Mouse (Mus musculus) skeletal muscle tissue, adult 2 months (tissue): ENCODE data around the gene Nsd2.
A peak's percentile ranks its signal among the peaks of the same experiment; 100 is the strongest.

Experiments used
- DNase-seq: peaks from one replicate; pipeline ENCODE4 v3.0.0-alpha.2; 2012; ENCODE audit warnings: low read depth, low spot score

The Nsd2 gene

DNA sequence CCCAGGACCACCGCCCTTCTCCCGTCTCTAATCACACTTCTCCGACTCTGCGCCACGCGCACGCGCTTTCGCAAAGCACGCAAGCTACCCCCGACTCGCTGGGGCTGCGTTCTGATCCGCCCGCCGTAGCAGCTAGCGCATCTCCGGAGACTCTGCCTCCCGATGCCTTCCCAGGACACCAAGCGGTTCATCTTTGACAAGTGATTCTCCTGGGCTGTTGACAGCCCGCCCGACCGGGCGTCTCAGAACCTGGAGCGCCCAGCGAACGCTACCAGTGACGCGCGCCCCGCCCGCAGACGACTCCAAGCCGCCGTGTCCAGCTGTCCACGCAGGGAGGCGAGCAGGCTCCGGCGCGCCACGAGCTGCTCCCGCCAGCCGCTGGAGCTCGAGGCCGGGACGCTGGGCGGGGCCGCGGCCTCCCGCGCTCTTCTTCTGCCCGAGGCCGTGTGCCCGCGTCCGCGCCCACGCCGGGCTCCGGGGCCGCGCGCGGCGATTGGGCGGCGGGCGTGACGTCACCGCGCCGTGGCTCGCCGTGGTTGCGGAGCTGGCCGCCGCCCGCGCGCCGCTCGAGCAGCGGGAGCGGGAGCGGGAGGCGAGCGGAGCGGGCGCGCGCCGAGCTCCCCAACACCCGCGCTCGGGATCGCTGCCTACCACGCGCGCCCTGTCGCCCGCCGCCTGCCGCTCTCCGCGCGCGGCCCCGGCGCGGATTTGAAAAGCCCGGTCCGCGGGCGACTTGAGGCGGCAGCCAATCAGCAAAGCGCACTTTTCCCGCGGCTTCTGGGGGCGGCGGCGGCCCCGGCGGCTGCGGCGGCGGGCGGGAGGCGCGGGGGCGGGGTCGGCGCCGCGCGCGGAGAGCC, at the start of gene Nsd2:
TSS of gene Nsd2 (plus strand) at position 850 of the 857 bp plus-strand sequence.
- peak; percentile 70 for DNase-seq

- no peak for DNase-seq
Observed at GRCm38 (mm10) chr5:33777195-33777594, 43.3 kb upstream of the Nsd2 start.

DNA sequence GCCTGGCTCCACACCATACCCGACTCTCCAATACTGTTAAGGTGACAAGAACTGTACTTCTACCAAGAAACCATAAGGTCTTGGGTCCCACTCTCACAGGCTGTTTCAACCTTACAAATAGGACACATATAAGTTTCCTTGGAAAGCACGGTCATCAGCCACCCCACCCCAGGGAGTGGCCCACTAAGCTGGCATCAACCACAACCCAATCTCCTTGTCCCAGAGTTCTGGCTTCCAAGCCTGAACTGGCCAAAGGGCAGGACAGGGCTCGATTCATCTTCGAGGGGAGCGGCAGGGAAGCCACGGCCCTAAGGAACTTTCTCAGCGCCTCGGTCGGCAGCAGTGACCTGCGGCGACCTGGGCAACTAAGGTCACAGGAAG, 38.6 kb upstream of the Nsd2 start:
- no peak for DNase-seq

- peak; percentile 92 for DNase-seq
Observed at GRCm38 (mm10) chr5:33782345-33782998, 38.1 kb upstream of the Nsd2 start, which contains the start of gene Letm1. Gene Letm1, minus strand, starts transcription at chr5:33782817.

GRCm38 (mm10) chr5:33782999-33783390, 37.5 kb upstream of the Nsd2 start:
- no peak for DNase-seq

DNA sequence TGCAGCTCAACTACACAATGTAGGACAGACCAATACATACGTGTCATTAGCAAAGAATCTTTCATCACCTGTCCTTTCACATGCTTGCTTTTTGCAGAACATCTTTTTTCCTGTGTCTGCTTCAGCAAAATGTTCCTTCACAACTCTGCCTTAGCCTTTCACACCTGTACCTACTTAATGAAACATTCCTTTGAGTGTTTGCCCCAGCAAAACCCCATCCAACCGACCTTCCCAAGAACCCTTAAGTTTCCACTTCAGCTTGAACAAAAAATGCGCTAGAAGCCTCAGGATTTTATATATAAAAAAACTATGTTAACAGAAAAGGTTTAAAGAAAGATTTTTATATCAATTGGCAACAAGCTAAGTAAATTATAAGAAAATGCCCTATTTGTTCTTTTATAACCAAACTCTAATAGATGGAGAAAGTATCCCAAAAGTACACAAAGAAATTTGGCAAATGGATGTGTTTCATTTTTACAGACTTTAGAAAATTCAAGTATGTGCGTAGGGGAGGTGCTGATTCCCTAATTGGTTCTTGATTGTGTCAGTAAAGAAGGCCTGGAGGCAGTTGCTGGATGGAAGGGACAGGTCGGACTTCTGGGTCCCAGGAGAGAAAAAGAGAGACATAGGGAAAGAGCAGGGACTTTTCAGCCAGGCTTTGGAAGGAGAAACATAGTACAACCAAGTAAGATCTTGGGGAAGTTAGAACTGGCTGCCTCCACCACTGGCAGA, 28.4 kb upstream of the Nsd2 start:
- no peak for DNase-seq

DNA sequence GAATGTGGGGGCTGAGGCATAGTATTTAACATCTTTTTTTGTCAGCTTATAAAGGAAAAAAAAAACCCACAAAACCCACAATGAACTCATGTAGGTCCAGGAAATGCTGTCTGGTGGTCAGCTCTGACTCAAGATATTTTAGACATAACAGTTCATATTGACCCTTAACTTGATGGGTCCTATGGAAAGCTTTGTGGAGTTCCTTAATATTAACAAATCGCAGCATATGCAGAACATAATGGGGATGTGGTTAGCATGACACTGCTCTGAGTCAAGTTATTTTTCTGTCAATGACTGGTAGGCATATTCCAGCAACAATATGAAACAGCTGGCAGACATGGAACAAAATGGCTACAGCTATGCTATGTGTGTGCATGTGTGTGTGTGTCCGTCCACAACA, 17.2 kb upstream of the Nsd2 start:
- DNase-seq: no peak

DNA sequence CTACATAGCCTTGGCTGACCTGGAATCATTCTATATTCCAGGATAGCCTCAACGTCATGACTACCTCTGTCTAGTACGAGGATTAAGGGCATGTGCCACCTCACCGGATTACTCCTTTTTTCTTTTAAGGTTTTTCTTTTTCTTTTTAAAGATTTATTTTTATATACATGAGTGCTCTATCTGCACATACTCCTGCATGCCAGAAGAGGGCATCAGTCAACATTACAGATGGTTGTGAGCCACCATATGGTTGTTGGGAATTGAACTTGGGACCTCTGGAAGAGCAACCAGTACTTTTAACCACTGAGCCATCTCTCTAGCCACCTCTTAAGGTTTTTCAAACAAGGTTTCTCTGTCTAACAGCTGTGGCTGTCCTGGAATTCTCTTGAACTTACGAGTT, 9.0 kb upstream of the Nsd2 start:
- DNase-seq: no peak

GRCm38 (mm10) chr5:33816008-33816725, 4.4 kb upstream of the Nsd2 start:
- no peak for DNase-seq

GRCm38 (mm10) chr5:33818104-33818503, 2.4 kb upstream of the Nsd2 start:
- DNase-seq: no peak

- DNase-seq: peak; percentile 21
Observed at GRCm38 (mm10) chr5:33819141-33819875, 1.2 kb upstream of the Nsd2 start.

- DNase-seq: no peak
Observed at GRCm38 (mm10) chr5:33820733-33821621, 452 bp downstream of the Nsd2 start.

- DNase-seq: no peak
Observed at GRCm38 (mm10) chr5:33821901-33822427, 1.4 kb downstream of the Nsd2 start.

- DNase-seq: no peak
Observed at GRCm38 (mm10) chr5:33822456-33822855, 1.9 kb downstream of the Nsd2 start.

DNA sequence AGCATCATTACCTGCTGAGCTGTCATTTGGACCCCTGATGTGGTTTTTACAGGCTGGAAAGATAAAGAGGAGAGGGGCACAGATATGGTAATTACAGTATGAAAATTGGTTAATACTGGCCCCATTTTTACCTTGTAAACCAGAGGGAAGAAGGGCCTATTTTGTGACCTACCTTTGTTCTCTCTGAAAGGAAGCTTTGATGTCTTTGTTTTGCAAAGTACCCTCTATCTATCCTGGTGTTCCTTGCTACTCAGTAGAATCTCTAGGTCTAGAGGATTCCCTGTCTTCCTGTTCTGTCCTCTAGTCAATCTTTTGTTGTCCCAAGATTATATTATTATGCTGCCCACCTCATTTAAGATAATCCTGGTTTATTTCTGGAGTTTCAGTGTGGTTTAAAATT, 5.5 kb downstream of the Nsd2 start:
- DNase-seq: no peak

DNA sequence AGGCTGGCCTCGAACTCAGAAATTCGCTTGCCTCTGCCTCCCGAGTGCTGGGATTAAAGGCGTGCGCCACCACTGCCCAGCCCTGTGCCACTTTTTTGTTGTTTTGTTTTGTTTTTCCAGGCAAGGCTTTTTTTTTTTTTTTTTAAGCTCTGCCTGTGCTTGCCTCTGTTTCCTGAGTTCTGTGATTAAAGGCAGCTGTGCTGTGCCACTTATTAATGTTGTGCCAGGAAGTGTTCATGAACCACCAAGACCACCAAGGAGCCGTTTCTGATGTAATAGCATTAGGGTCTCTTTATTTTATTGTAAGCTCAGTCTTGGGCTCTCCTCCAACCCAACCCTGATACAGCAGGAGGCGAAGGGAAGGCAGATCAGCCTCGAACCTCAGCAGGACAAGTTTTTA, 7.6 kb downstream of the Nsd2 start:
- DNase-seq: no peak

DNA sequence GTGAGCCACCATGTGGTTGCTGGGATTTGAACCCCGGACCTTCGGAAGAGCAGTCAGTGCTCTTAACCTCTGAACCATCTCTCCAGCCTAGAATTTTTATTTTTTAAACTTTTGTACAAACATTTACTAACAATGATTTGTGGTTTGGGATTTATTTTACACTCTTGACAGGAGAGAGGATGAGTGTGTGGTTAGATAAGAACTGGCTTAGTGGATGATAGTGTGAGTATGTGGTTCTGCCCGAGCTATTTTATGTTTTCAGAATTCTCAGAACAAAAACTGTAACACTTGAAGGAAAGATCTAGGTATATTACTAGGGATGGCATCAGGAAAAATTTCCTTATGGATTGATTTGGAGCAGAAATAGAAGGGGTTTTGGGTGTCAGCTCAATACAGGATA, 9.4 kb downstream of the Nsd2 start:
- DNase-seq: no peak

DNA sequence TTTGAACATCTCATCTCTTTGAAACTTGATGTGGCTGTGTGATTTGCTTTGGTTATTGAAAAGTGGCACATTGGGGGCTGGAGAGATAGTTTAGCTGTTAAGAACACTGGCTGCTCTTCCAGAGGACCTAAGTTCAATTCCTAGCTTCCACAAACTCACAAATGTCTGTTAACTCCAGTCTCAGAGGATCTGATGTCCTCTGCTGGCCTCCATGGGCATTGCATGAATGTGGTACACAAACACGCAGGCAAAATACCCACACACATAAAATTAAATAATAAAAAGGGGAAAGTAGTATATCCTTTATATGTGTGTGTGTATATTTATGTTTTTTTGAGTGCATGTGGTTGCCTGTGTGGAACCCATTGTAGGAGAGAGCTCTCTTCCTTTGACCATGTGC, 10.3 kb downstream of the Nsd2 start:
- no peak for DNase-seq

DNA sequence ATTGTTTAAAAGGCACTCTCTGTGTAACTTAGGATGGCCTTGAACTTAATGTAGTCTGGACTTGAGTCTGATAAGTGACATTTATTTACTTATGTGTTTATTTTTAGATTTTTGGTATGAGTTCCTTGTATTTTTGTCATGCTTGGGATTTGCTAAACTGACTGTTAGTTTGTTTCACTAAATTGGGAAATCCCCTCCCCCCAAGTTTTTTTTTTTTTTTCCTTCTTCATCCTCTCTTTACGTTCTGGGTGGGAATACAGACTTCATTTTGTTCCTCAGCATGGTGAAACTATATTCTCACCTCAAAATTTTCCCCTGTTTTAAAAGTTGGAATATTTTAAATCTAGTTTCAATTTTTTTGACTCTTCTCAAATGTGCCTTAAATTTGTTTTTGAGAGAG, 20.8 kb downstream of the Nsd2 start:
- no peak for DNase-seq

- DNase-seq: no peak
Observed at GRCm38 (mm10) chr5:33842549-33842948, 22.0 kb downstream of the Nsd2 start.
